In the genomic region with DNA sequence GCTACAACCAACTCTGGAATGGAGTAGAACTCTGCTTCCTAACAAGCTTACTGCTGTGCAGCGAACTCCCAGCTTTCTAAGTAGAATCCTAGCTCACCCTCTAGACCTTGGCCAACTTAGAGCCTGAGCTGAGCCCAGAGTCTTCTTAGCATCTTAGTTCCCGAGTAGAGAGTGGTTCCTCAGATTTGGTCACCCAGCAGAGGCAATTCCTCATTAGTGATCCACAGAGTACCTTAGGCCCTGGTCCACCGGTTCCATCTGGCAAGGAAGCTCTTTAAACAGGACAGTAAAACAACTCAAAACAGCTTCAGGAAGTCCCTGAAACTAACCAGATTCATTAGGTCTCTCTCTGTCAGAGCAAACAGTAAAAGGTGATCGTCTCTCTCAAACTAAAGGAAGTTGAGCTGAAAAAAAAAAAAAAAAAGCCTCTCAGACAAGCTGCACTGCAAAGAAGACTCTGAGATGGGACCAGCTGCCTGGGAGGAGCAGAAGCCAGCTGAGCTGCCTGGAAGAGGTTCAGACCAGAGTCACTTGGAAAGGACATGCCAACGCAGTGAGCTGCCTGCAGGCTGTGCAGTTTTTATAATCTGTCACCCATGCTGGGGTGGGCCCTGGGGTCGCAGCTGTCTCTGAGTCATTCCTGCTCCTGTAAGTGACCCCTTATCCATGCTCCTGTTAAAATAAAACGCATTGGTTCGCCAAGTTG, we compare ENCODE assay signal across 9 mouse cellular contexts. TPM values are rescaled to one million over a fixed set of nuclear protein-coding genes. Genes with fewer than 3 reads are reported as not detected.
DNase-seq lines count a peak whose midpoint lies in the region; ATAC-seq and TF ChIP-seq lines count a peak whose summit lies in the region.
"Had no signal": no experiment of that assay in that cellular context is flagged by ENCODE, and none has a peak within 500 bp of the region (broad histone marks: within the 10 kb centered on the region; RNA-seq: fewer than 3 reads in every experiment).

No protein-coding gene starts in this region.

- TF ChIP-seq CTCF in cortical plate, adult 2 months (IDR thresholded peaks at IDR 0.05; ENCODE audit: extremely low read depth, insufficient read depth, low read length), result no peak
- TF ChIP-seq CTCF in testis, adult 2 months (IDR thresholded peaks at IDR 0.05; ENCODE audit: control insufficient read depth, insufficient read depth, insufficient replicate concordance, low read depth, low read length), result no peak

- no peaks in the 10 kb centered on the region for H3K9me3 ChIP-seq in erythroblast, embryonic 14.5 days (ENCODE audit: control insufficient read depth, low read length)
- no peaks in the 10 kb centered on the region for H3K9me3 ChIP-seq in limb, embryonic 10.5 days (replicated peaks)
- no peaks in the 10 kb centered on the region for H3K9me3 ChIP-seq in midbrain, embryonic 13.5 days

- H3K27me3 ChIP-seq in erythroblast, embryonic 14.5 days (ENCODE audit: control insufficient read depth), result no peaks in the 10 kb centered on the region
- no peaks in the 10 kb centered on the region for H3K27me3 ChIP-seq in limb, embryonic 10.5 days (ENCODE audit: low read depth, poor library complexity, severe bottlenecking)
- no peaks in the 10 kb centered on the region for H3K27me3 ChIP-seq in midbrain, embryonic 13.5 days
- H3K27me3 ChIP-seq in testis, adult 2 months (ENCODE audit: control insufficient read depth, insufficient read depth, low read length), result no peaks in the 10 kb centered on the region
- H3K27me3 ChIP-seq: Patski had no signal

- 0 out of 2 replicates have a peak, but pooled peaks have one; percentile 17 for TF ChIP-seq POLR2A in cortical plate, adult 2 months (IDR thresholded peaks at IDR 0.05; ENCODE audit: extremely low read depth, insufficient read depth, low read length)
- TF ChIP-seq POLR2A in testis, adult 2 months (IDR thresholded peaks at IDR 0.05; ENCODE audit: control insufficient read depth, low read depth, low read length), result no peak

- H3K9ac ChIP-seq in midbrain, embryonic 13.5 days (replicated peaks), result peak overlapping the region; percentile 64

- ATAC-seq in erythroblast, adult 5-6 weeks (replicated peaks; ENCODE audit: low FRiP score, poor library complexity, severe bottlenecking), result no peak
- ATAC-seq in midbrain, embryonic 13.5 days, result peak; percentile 2

- H3K4me1 ChIP-seq in erythroblast, embryonic 14.5 days (ENCODE audit: control insufficient read depth), result peaks cover 28% of the 10 kb centered on the region
- H3K4me1 ChIP-seq in cortical plate, adult 2 months (ENCODE audit: control insufficient read depth, insufficient read depth, low read length), result peaks cover 2% of the 10 kb centered on the region; the same call in 1 of the 2 replicates
- H3K4me1 ChIP-seq in limb, embryonic 10.5 days, result peaks cover 10% of the 10 kb centered on the region
- H3K4me1 ChIP-seq in midbrain, embryonic 13.5 days (replicated peaks), result peaks cover 20% of the 10 kb centered on the region
- peaks cover 2% of the 10 kb centered on the region; the same call in 1 of the 2 replicates for H3K4me1 ChIP-seq in testis, adult 2 months (ENCODE audit: control insufficient read depth, insufficient read depth, low read length)

- DNase-seq in gastrocnemius, postnatal 4 days (ENCODE audit: low spot score in 2 of 2), result peak; percentile 23 to 64
- peak; percentile 48 for DNase-seq in kidney, adult 18-20 months
- no peak for DNase-seq in limb, embryonic 10.5 days (ENCODE audit: low spot score)

- peak overlapping the region; percentile 77 for H3K4me2 ChIP-seq in midbrain, embryonic 13.5 days (replicated peaks)

- H3K4me3 ChIP-seq in erythroblast, embryonic 14.5 days (replicated peaks), result peak overlapping the region; percentile 100
- peak overlapping the region; percentile 58 for H3K4me3 ChIP-seq in cortical plate, adult 2 months (ENCODE audit: insufficient read depth, low read length)
- H3K4me3 ChIP-seq in limb, embryonic 10.5 days, result peak overlapping the region; percentile 100
- H3K4me3 ChIP-seq in midbrain, embryonic 13.5 days (replicated peaks), result peak overlapping the region; percentile 100
- H3K4me3 ChIP-seq in testis, adult 2 months (ENCODE audit: control insufficient read depth, low read depth, low read length), result peak overlapping the region; percentile 99

- no peak overlapping the region; the same call in 1 of the 2 replicates for H3K27ac ChIP-seq in cortical plate, adult 2 months (ENCODE audit: insufficient read depth, low read length)
- peak overlapping the region; percentile 100 for H3K27ac ChIP-seq in limb, embryonic 10.5 days
- peak overlapping the region; percentile 64; the same call in 1 of the 2 replicates for H3K27ac ChIP-seq in midbrain, embryonic 13.5 days
- H3K27ac ChIP-seq in testis, adult 2 months (ENCODE audit: control insufficient read depth, insufficient read depth, low read depth, low read length), result peak overlapping the region; percentile 94

- no peaks in the 10 kb centered on the region; the same call in 1 of the 2 replicates for H3K36me3 ChIP-seq in erythroblast, embryonic 14.5 days (ENCODE audit: control insufficient read depth)
- H3K36me3 ChIP-seq in limb, embryonic 10.5 days, result 0 out of 2 replicates have a peak, but pooled peaks cover 3% of the 10 kb centered on the region
- no peaks in the 10 kb centered on the region for H3K36me3 ChIP-seq in midbrain, embryonic 13.5 days
- no peaks in the 10 kb centered on the region for H3K36me3 ChIP-seq in testis, adult 2 months (ENCODE audit: control insufficient read depth, insufficient read depth, low read length)

- WGBS in limb, embryonic 10.5 days, result 34% methylated on average over 8 of the region's 8 CpGs
- 33% methylated on average over 8 of the region's 8 CpGs for WGBS in midbrain, embryonic 13.5 days

RNA-seq across cellular contexts. Expression of gene Aamdc, which starts 0.8 kb away (rescaled TPM):
- 0.17 and 0.63 TPM in 2 replicates for polyA plus RNA-seq in erythroblast, embryonic 14.5 days (2012)
- 5.2 and 6.1 TPM in 2 replicates for total RNA-seq in erythroblast, adult 5-6 weeks (2015; ENCODE audit: low replicate concordance)
- total RNA-seq in erythroblast, adult 5-6 weeks (2017; ENCODE audit: low replicate concordance), result 1.0 and 1.7 TPM in 2 replicates
- polyA plus RNA-seq in cortical plate, adult 2 months (2012; rRNA removed), result 61.6 and 65.2 TPM in 2 replicates
- total RNA-seq in gastrocnemius, postnatal 4 days (2021), result 100 to 1,000 TPM in 1 of 2 experiments, 10 to 100 TPM in 1; 99.2 to 120 TPM
- 28.7 and 39.8 TPM in 2 replicates for polyA plus RNA-seq in limb, embryonic 10.5 days (2016; fragmentation: Nextera tagmentation; extraction: Ambion mirVana)
- polyA plus RNA-seq in midbrain, embryonic 13.5 days (2015; fragmentation: Nextera tagmentation; extraction: Ambion mirVana), result 46.6 and 50.5 TPM in 2 replicates
- polyA plus RNA-seq in testis, adult 2 months (2012; rRNA removed), result 33.5 and 35.3 TPM in 2 replicates

RNA-seq across cellular contexts. Expression of gene Rsf1, which starts 1.2 kb away (rescaled TPM):
- polyA plus RNA-seq in erythroblast, embryonic 14.5 days (2012), result 0.53 and 0.68 TPM in 2 replicates
- total RNA-seq in erythroblast, adult 5-6 weeks (2015; ENCODE audit: low replicate concordance), result 11.0 and 14.0 TPM in 2 replicates
- total RNA-seq in erythroblast, adult 5-6 weeks (2017; ENCODE audit: low replicate concordance), result 21.8 and 27.5 TPM in 2 replicates
- 14.0 and 14.8 TPM in 2 replicates for polyA plus RNA-seq in cortical plate, adult 2 months (2012; rRNA removed)
- 10 to 100 TPM; 24.0 to 26.1 TPM for total RNA-seq in gastrocnemius, postnatal 4 days (2021)
- 23.0 and 25.6 TPM in 2 replicates for polyA plus RNA-seq in limb, embryonic 10.5 days (2016; fragmentation: Nextera tagmentation; extraction: Ambion mirVana)
- 35.6 and 40.9 TPM in 2 replicates for polyA plus RNA-seq in midbrain, embryonic 13.5 days (2015; fragmentation: Nextera tagmentation; extraction: Ambion mirVana)
- 4.4 and 4.9 TPM in 2 replicates for polyA plus RNA-seq in testis, adult 2 months (2012; rRNA removed)

Comparison
In these comparisons a context has a peak if more than half of its experiments do, and no peak if none do; other contexts are left out.
1. RNA of gene Aamdc, which starts 0.8 kb away (polyA plus RNA-seq): 61.6 to 65.2 TPM in cortical plate, adult 2 months, 46.6 to 50.5 TPM in midbrain, embryonic 13.5 days, 28.7 to 39.8 TPM in limb, embryonic 10.5 days and 33.5 to 35.3 TPM in testis, adult 2 months; 0.17 to 0.63 TPM in erythroblast, embryonic 14.5 days; every median in the first group is over 10 times any median in the second.
2. Peak in every context shown above with its lines, with median percentiles within 50 percentile points of each other: H3K4me3 ChIP-seq.